Mouse (Mus musculus): Measurements from ENCODE around the gene Cdc42ep2.

Gene Cdc42ep2

GRCm38 (mm10) chr19:5874391-5874968 is 50.1 kb downstream of the Cdc42ep2 start:
- DNase-seq (ENCODE audit: low spot score) = no peak

GRCm38 (mm10) chr19:5872931-5873556 is 51.6 kb downstream of the Cdc42ep2 start:
- no peak for DNase-seq (ENCODE audit: low spot score)

DNA sequence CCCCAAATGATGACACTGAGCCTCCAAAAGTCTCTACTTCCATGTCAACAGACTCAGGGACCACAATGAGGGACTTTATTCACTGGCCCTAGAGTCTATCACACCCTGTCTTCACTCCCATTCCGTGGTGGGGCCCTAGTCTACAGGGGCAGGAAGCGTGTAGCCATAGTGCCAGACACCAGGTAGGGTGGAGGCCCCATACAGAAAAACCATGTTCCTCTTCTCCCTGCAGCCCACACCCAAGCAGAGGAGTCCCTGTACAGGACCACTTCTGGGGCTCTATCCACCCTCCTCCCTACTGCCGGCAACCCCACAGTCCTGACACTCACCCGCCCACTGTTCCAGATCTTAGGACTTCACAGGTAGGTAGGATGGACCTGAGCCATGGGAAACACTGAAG is 52.1 kb downstream of the Cdc42ep2 start:
- no peak for DNase-seq (ENCODE audit: low spot score)

DNA sequence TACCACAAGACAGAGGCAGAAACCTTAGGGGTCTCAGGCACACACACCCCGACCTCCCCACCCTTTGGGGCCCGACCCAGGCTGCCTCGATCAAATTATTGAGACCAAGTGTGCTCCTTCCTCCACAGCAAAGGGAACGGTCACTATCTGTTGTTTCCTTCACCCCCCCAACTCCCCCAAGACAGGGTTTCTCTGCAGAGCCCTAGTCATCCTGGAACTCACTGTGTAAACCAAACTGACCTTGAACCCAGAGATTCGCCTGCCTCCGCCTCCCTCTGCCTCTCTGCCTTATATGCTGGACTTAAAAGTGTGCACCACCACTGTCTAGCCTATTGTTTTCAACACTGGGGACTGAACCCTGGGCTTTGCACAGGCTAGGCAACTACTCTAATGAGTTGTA is 52.9 kb downstream of the Cdc42ep2 start:
- no peak for DNase-seq (ENCODE audit: low spot score)

DNA sequence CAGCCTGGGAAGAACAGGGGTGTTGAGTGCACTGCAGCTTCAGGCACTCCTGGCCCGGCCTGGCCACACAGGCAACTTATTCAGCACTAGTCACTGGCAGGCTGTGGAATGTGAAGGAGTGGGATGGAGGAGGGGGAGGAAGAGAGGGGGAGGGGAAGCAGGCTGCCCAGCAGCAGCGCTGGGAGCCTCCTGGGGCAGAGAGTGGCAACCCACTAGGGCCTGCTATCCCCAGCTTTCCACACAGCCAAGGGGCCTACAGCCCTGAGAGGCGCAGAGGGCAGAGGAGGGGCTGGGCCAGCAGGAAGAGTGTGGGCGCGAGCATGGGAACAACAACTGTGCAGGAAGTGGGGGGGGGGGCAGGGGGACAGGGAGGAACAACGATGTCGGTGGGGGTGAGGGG is 53.3 kb downstream of the Cdc42ep2 start:
- no peak for DNase-seq (ENCODE audit: low spot score)

- no peak for DNase-seq (ENCODE audit: low spot score)
These were observed 56.5 kb downstream of the Cdc42ep2 start for GRCm38 (mm10) chr19:5868096-5868495.

All from ovary, postnatal 14 days (tissue).